Mouse (Mus musculus): ENCODE data around the gene Capn2. TPM values are rescaled to one million over a fixed set of nuclear protein-coding genes. Genes with fewer than 3 reads are reported as not detected.
A peak's percentile ranks its signal among the peaks of the same experiment; 100 is the strongest.

Capn2 gene
- polyA plus RNA-seq, 1 experiment from 2014 or later: 115 TPM

DNA sequence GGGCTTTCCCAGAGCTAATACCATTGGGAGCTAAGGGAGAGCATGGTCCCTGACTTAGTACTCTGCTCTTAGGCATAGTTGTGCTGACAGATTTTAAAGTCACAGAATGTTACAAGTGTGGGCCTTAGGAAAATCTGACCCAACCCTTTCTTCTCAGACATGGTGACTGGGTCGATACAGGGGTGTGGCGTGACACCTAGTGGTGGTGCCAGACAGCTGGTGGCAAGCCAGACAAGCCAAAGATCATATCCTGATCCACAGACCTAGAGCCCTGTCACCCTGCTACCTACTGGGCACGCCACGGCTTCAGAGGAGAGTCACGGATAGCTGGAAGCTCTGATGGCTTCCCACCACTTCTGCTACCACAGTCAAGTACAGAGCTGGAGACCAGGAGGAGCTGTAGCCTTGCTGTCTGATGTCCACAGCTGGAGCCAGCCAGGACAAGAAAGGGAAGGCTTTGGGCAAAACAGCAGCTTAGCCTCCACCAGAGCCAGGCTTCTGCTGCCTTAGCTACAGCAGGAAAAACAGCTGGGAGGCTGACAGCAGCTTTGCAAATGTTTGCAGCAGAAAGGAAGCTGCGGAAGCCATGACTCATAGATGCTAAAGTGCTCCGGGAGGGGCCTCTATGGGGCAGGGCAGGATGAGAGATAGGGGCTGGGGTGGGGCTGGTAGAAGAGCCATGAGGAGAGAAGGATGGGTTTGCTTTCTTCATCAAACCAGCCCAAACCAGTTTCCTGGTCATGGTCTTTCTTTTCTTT, 11.0 kb downstream of the Capn2 start:
- Histone ChIP-seq H3K9me3 (no peaks in the 10 kb centered on the region), H3K4me2 (replicated peaks) (no peak overlapping the region), H3K27me3 (replicated peaks) (no peaks in the 10 kb centered on the region), H3K27ac (no peak overlapping the region), H3K4me3 (no peak overlapping the region), H3K4me1 (peaks cover 19% of the 10 kb centered on the region), H3K36me3 (peaks cover 42% of the 10 kb centered on the region), H3K9ac (no peak overlapping the region)
- WGBS: 67% methylated on average over 7 of the region's 7 CpGs
- ATAC-seq (ENCODE audit: low FRiP score, low read depth): no peak

DNA sequence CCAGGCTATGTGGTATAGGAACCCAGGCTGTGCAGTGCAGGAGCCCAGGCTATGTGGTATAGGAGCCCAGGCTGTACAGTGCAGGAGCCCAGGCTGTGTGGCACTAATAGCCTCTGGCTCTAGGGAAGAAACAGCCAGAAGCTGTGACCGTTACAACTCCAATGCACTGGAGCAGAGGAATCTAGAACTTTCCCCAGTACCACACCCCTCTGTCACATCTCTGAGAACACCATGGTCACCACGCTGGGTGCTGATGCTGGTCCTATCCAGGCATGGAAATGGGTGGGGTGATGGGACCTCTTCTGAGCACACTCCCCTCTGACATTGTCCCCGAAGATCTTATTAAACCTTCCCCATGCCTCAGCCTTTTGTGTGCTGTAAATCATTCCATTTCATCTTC, 12.1 kb downstream of the Capn2 start:
- Histone ChIP-seq H3K4me3 (no peak overlapping the region), H3K36me3 (peaks cover 32% of the 10 kb centered on the region), H3K9ac (no peak overlapping the region), H3K4me2 (replicated peaks) (no peak overlapping the region), H3K27ac (no peak overlapping the region), H3K4me1 (peaks cover 19% of the 10 kb centered on the region), H3K27me3 (replicated peaks) (no peaks in the 10 kb centered on the region), H3K9me3 (no peaks in the 10 kb centered on the region)
- no peak for ATAC-seq (ENCODE audit: low FRiP score, low read depth)
- 95% methylated on average over 3 of the region's 3 CpGs for WGBS

DNA sequence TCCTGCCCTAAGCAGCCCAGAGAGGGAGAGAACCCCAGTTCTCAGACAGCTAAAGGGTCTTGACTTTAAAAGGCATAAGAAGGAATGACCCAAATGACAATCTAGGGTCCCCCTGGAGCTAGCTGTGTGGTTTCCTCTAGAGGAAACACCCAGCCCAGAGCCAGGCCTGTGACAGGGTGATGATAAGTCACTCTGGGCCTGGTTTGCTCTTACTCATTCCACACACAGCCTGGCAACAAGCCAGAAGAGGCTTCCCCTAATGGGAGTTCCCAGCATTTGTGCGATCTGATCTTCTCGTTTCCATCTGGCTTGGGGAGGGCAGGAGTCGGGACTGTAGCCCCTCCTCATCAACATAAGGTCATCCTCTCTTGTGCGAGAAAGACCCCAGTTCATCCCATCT, 13.2 kb downstream of the Capn2 start:
- 0 out of 2 replicates have a peak, but pooled peaks have one; percentile 28 for ATAC-seq (ENCODE audit: low FRiP score, low read depth)
- Histone ChIP-seq H3K4me1 (peaks cover 22% of the 10 kb centered on the region), H3K4me2 (replicated peaks) (no peak overlapping the region; the same call in 1 of the 2 replicates), H3K9me3 (no peaks in the 10 kb centered on the region), H3K9ac (0 out of 2 replicates have a peak overlapping the region, but pooled peaks have one; percentile 26), H3K27me3 (replicated peaks) (no peaks in the 10 kb centered on the region), H3K36me3 (peaks cover 23% of the 10 kb centered on the region), H3K4me3 (no peak overlapping the region), H3K27ac (no peak overlapping the region)
- 29% methylated on average over 4 of the region's 4 CpGs for WGBS

DNA sequence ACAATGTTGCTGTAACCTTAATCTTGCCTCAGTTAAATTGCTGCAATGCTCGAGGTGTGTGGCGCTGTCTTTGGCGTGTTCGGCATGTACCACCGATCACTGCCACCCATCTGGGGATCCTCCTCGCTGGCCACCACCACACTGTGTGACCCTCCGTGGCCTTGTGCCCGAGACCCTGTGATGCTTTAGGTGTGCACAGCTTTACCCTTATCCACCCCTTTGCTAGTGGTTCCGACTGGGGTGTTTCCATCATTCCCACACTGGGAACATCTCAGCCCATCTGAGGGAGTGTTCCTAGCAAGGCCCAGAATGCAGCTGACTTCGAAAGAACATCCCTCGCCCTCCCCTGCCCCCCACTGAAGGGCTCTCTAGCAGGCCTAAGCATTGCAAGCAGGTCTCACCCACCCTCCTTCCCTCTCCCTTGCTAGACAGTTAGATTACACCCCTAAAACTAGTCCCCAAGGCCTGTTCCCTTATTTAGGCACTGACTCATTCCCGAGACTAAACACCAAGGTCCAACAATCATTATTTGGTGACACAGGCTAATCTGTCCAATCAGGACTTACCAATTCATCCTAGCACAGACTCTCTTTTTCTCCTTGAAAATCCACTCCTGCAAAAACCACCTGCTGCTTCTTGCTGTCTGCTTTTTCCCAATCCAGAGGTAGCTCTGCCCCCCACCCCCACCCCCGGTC, 14.1 kb downstream of the Capn2 start:
- H3K27me3 ChIP-seq (replicated peaks): no peaks in the 10 kb centered on the region
- no peak for ATAC-seq (ENCODE audit: low FRiP score, low read depth)
- peaks cover 16% of the 10 kb centered on the region for H3K36me3 ChIP-seq
- no peak overlapping the region for H3K27ac ChIP-seq
- H3K4me2 ChIP-seq (replicated peaks): no peak overlapping the region
- no peak overlapping the region for H3K9ac ChIP-seq
- 86% methylated on average over 13 of the region's 13 CpGs for WGBS
- no peaks in the 10 kb centered on the region for H3K9me3 ChIP-seq
- no peak overlapping the region for H3K4me3 ChIP-seq
- H3K4me1 ChIP-seq: peaks cover 22% of the 10 kb centered on the region

DNA sequence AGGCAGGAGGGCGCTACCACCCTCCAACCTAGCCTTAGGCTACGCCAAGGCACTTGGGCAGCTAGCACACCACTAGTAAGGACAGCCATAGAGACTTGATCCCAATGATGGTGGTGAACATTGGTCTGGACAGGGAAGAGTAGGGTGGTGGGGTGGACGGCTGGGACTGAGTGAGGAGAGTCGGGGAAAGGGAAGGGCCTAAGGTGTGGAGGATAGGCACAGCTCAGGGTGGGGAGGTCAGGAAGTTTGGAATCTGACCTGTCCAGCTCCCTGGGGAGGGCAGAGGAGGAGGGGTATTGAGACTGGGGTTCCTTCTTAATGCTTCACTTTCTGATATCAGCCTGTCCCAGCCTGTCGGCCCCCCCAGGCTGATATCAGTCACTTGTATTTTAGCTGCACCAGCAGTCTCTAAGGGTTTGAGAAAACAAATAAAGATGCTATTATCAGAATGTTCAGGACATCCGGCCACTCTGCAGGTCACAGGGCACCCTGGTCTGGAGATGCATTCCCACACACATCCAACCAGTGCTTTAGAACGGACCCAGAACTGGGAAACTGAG, 14.8 kb downstream of the Capn2 start:
- peaks cover 22% of the 10 kb centered on the region for H3K4me1 ChIP-seq
- no peak overlapping the region for H3K27ac ChIP-seq
- H3K4me3 ChIP-seq: no peak overlapping the region
- H3K27me3 ChIP-seq (replicated peaks): no peaks in the 10 kb centered on the region
- peaks cover 16% of the 10 kb centered on the region for H3K36me3 ChIP-seq
- no peaks in the 10 kb centered on the region for H3K9me3 ChIP-seq
- ATAC-seq (ENCODE audit: low FRiP score, low read depth): no peak
- WGBS: 89% methylated on average over 7 of the region's 7 CpGs
- H3K4me2 ChIP-seq (replicated peaks): no peak overlapping the region
- H3K9ac ChIP-seq: no peak overlapping the region

DNA sequence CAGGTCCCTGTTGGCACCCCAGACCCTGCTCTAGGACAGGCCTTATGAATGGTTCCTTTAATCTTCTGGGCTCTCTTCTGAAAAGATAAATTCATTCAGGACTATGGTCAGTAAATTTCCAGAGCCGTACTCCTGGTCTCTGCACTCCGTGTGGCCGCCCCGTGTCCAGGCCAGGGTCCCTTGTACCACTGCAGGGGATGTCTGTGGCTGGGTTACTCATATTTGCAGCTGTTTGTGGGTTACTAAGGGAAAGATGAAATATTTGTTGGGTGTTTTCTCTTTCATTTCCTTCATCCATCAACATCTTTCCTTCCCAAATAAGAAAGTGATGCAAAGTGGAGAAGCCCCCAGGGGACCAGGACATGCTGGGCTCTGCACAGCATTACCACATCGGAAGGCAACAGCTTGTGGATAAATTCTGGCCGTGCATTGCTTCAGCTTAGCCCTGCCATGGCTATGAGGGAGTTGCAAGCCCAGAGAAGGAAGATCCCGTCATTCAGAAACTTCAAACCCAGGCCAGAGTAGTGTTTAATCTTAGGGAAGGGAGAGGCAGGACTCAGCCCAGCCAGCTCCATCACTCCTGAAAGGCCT, 15.5 kb downstream of the Capn2 start:
- Histone ChIP-seq H3K27me3 (replicated peaks) (no peaks in the 10 kb centered on the region), H3K36me3 (peaks cover 16% of the 10 kb centered on the region), H3K27ac (no peak overlapping the region), H3K9ac (no peak overlapping the region), H3K4me2 (replicated peaks) (no peak overlapping the region), H3K4me3 (no peak overlapping the region), H3K4me1 (peaks cover 22% of the 10 kb centered on the region), H3K9me3 (no peaks in the 10 kb centered on the region)
- 88% methylated on average over 7 of the region's 7 CpGs for WGBS
- ATAC-seq (ENCODE audit: low FRiP score, low read depth): no peak

DNA sequence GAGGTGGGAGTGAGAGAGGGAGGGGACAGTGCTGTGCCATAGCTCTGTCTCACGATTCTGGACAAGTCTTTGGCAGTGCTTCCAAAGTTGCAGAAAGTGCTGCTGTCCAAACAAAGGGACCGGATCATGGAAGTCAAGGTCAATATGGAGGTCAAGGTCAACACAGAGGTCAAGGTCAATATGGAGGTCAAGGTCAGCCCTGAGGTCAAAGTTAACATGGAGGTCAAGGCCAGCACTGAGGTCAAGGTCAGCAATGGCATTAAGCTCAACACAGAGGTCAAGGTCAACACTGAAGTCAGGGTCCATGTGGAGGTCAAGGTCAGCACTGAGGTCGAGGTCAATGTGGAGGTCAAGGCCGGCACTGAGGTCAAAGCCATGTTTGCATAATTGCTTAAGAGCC, 16.6 kb downstream of the Capn2 start:
- ATAC-seq (ENCODE audit: low FRiP score, low read depth): no peak
- H3K36me3 ChIP-seq: peaks cover 9% of the 10 kb centered on the region
- no peaks in the 10 kb centered on the region for H3K27me3 ChIP-seq (replicated peaks)
- H3K4me2 ChIP-seq (replicated peaks): no peak overlapping the region
- H3K4me1 ChIP-seq: peaks cover 22% of the 10 kb centered on the region
- H3K4me3 ChIP-seq: no peak overlapping the region
- 91% methylated on average over 4 of the region's 4 CpGs for WGBS
- no peak overlapping the region for H3K27ac ChIP-seq
- no peaks in the 10 kb centered on the region for H3K9me3 ChIP-seq
- H3K9ac ChIP-seq: no peak overlapping the region

DNA sequence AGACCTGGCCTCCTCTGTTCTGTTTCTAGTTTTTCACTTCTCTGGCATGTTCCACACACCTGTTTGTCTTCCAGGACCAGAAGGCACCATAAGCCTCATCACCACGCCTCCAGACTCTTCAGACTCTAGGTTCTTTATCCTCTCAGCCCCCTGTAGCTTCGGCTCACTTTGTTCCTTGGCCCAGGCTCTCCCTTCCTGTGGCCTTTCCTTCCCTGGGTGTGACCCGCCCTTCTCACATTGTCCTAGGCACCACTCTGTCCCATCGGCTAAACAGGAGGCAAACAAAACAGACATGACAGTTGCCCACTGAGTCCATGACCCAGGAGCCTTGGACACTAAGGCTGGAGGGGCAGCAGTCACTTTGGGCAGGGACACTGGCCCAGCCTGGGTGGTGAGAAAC, 17.2 kb downstream of the Capn2 start:
- peaks cover 6% of the 10 kb centered on the region; the same call in 1 of the 2 replicates for H3K36me3 ChIP-seq
- H3K9ac ChIP-seq: no peak overlapping the region
- no peaks in the 10 kb centered on the region for H3K27me3 ChIP-seq (replicated peaks)
- no peak overlapping the region for H3K4me3 ChIP-seq
- no peak overlapping the region for H3K27ac ChIP-seq
- H3K9me3 ChIP-seq: no peaks in the 10 kb centered on the region
- 70% methylated on average over 4 of the region's 4 CpGs for WGBS
- ATAC-seq (ENCODE audit: low FRiP score, low read depth): no peak
- H3K4me1 ChIP-seq: peaks cover 22% of the 10 kb centered on the region
- H3K4me2 ChIP-seq (replicated peaks): no peak overlapping the region

DNA sequence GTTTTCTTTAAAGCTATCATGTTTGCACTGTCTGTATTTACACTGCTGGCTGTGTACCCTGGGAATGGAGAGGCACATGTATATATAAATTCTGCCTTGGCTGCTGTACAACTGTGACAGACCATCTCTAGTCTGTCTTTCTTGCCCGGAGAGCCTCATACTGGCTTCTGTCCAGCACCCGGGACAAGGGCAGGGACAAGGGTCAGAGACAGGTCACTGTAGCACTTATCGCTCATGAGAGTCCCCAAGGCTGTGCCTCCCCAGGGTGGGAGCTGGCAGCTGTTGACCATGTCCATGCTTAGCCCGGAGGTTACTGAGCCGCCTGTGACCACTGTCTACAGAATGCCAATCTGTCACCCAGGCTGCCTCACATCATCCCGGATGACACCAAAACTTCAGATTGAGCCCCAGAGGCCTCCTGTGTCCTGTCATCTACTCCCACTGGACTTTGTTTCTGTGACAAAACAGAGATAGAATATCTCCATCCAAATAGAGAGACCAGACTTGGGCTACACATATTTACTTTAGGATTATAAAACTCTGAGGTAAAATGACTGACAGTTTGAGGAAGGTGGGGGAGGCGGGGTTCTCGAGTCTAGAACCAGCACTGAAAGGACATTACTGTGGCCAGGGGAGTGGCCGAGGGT, 17.8 kb downstream of the Capn2 start:
- WGBS: 72% methylated on average over 9 of the region's 9 CpGs
- Histone ChIP-seq H3K9me3 (no peaks in the 10 kb centered on the region), H3K27ac (no peak overlapping the region), H3K4me2 (replicated peaks) (no peak overlapping the region), H3K9ac (no peak overlapping the region), H3K4me3 (no peak overlapping the region), H3K27me3 (replicated peaks) (no peaks in the 10 kb centered on the region), H3K36me3 (peaks cover 3% of the 10 kb centered on the region; the same call in 1 of the 2 replicates), H3K4me1 (peaks cover 20% of the 10 kb centered on the region)
- ATAC-seq (ENCODE audit: low FRiP score, low read depth): no peak

DNA sequence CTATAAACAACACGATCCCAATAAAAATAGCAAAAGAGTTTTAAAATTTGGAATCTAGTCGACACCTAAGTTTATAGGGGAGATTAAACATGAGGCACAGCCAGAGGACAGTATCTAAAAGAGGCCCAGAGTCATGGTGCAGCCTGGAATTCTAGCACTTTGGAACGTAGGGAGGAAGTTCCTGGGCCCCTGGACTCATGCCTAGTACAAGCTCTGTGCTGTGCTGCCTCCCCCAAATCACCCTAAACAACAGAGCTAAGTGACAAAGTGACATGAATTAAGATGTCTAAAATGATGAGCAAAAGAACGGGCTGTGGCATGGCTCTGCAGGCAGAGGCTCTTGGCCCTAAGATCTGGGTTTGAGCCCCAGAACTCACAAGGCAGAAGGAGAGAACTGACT, 19.7 kb downstream of the Capn2 start:
- Histone ChIP-seq H3K36me3 (peaks cover 3% of the 10 kb centered on the region; the same call in 1 of the 2 replicates), H3K4me1 (peaks cover 13% of the 10 kb centered on the region; the same call in 1 of the 2 replicates), H3K4me2 (replicated peaks) (no peak overlapping the region), H3K4me3 (no peak overlapping the region), H3K9me3 (no peaks in the 10 kb centered on the region), H3K27ac (no peak overlapping the region), H3K9ac (no peak overlapping the region), H3K27me3 (replicated peaks) (no peaks in the 10 kb centered on the region)
- 69% methylated on average over 4 of the region's 4 CpGs for WGBS
- ATAC-seq (ENCODE audit: low FRiP score, low read depth): no peak

DNA sequence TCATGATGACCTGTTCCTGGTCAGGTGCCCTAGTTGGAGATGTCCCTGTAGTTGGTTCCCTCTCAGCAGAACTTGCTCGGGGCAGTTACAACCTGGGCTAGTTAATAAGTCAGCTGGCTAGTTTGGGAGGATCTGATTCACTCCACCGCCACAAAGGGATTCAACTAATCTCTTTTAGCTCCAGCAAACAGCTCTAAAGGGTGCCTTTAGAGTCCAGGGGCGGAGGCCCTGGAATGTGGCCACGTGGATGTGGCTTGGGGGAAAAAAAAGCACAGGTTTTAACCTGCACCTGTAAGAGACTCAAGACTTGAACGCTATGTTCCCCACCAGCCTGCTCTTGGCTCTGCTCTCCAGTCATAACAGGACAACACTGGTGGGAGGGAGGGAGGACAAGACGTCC, 20.7 kb downstream of the Capn2 start:
- Histone ChIP-seq H3K4me3 (no peak overlapping the region), H3K27me3 (replicated peaks) (no peaks in the 10 kb centered on the region), H3K4me2 (replicated peaks) (no peak overlapping the region), H3K27ac (no peak overlapping the region), H3K4me1 (peaks cover 8% of the 10 kb centered on the region; the same call in 1 of the 2 replicates), H3K9ac (no peak overlapping the region), H3K9me3 (no peaks in the 10 kb centered on the region), H3K36me3 (peaks cover 6% of the 10 kb centered on the region; the same call in 1 of the 2 replicates)
- WGBS: 69% methylated on average over 6 of the region's 6 CpGs
- no peak for ATAC-seq (ENCODE audit: low FRiP score, low read depth)

Data from neural tube, embryonic 12.5 days (tissue).